Mouse (Mus musculus) cerebellum, adult 9-11 months (tissue): ENCODE data around the gene Phldb1.
"Not testable (repeated sequence)": the region's sequence is repeated elsewhere in the genome, so short reads cannot be mapped to it uniquely, and the experiment has no call there.

Source experiments
- DNase-seq: peaks from one replicate; pipeline ENCODE4 v3.0.0; 2022

Phldb1 gene

GRCm38 (mm10) chr9:44734524-44735494 lies at the start of gene Phldb1:
Phldb1 (minus strand) TSS chr9:44735198.
- peak; percentile 60 for DNase-seq

- DNase-seq = peak; percentile 92
Measured at GRCm38 (mm10) chr9:44772750-44773651, 38.0 kb upstream of the Phldb1 start.

- no peak for DNase-seq
Measured at GRCm38 (mm10) chr9:44772392-44772749, 37.4 kb upstream of the Phldb1 start.

GRCm38 (mm10) chr9:44771376-44771775 lies 36.4 kb upstream of the Phldb1 start:
- no peak for DNase-seq

GRCm38 (mm10) chr9:44768029-44768394 lies 33.0 kb upstream of the Phldb1 start:
- not testable (repeated sequence) for DNase-seq

GRCm38 (mm10) chr9:44767101-44768028 lies 32.4 kb upstream of the Phldb1 start, which contains the start of the genes Arcn1 and Ift46:
Arcn1 (minus strand) TSS chr9:44767845.
Ift46 (plus strand) TSS chr9:44767908.
- peak; percentile 87 for DNase-seq

- no peak for DNase-seq
Measured at GRCm38 (mm10) chr9:44760873-44761272, 25.9 kb upstream of the Phldb1 start.

GRCm38 (mm10) chr9:44748473-44748872 lies 13.5 kb upstream of the Phldb1 start:
- DNase-seq = no peak

- no peak for DNase-seq
Measured at GRCm38 (mm10) chr9:44747341-44747740, 12.3 kb upstream of the Phldb1 start.

- DNase-seq = no peak
Measured at GRCm38 (mm10) chr9:44746666-44747065, 11.7 kb upstream of the Phldb1 start.

- DNase-seq = no peak
Measured at GRCm38 (mm10) chr9:44745371-44745770, 10.4 kb upstream of the Phldb1 start.

GRCm38 (mm10) chr9:44740663-44741192 lies 5.7 kb upstream of the Phldb1 start:
- no peak for DNase-seq

GRCm38 (mm10) chr9:44737240-44737949 lies 2.4 kb upstream of the Phldb1 start:
- peak; percentile 13 for DNase-seq

GRCm38 (mm10) chr9:44736301-44736700 lies 1.3 kb upstream of the Phldb1 start:
- no peak for DNase-seq

- DNase-seq = peak; percentile 11
Measured at GRCm38 (mm10) chr9:44735886-44736285, 888 bp upstream of the Phldb1 start.

- DNase-seq = peak; percentile 52
Measured at GRCm38 (mm10) chr9:44733671-44734523, 1.1 kb downstream of the Phldb1 start.

GRCm38 (mm10) chr9:44732921-44733530 lies 2.0 kb downstream of the Phldb1 start:
- peak; percentile 20 for DNase-seq

GRCm38 (mm10) chr9:44732130-44732549 lies 2.9 kb downstream of the Phldb1 start:
- no peak for DNase-seq

GRCm38 (mm10) chr9:44727441-44727840 lies 7.6 kb downstream of the Phldb1 start:
- DNase-seq = no peak
